19 mouse cellular contexts compared by ENCODE assay signal in the genomic region with DNA sequence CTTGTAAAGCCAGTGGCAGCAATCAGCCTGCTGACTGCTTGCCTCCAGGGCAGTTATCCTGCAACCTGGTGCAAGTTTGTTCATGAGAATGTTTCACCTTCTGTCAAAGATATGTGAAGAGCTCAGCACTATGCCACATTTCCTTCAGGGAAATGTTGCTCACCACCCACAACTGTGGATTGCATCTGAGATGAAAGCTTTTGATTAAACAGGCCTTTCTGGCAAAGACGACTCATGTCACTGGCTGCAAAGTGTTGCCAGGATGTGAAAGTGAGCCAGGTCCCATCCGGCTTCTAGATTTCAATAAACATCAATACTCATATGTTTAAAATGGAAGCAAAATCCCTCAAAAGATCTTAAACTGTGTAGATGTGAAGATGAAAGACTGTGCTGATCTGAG.
"Had no signal": no experiment of that assay in that cellular context is flagged by ENCODE, and none has a peak within 500 bp of the region (broad histone marks: within the 10 kb centered on the region; RNA-seq: fewer than 3 reads in every experiment).

No protein-coding gene starts in this region.

- H3K4me3 ChIP-seq: layer of hippocampus, adult 2 months; left cerebral cortex, adult 2 months; liver, embryonic 13.5 days; midbrain, embryonic 12.5 days; neural tube, embryonic 12.5 days; neural tube, embryonic 15.5 days had no signal

- H3K36me3 ChIP-seq: liver, embryonic 13.5 days; midbrain, embryonic 12.5 days; neural tube, embryonic 12.5 days; neural tube, embryonic 15.5 days had no signal

- H3K9ac ChIP-seq: liver, embryonic 13.5 days; midbrain, embryonic 12.5 days; neural tube, embryonic 12.5 days; neural tube, embryonic 15.5 days had no signal

- H3K4me1 ChIP-seq: liver, embryonic 13.5 days; midbrain, embryonic 12.5 days; neural tube, embryonic 12.5 days; neural tube, embryonic 15.5 days had no signal

- DNase-seq: kidney, adult 2 months; kidney, postnatal 25 days; layer of hippocampus, adult 9-11 months; layer of hippocampus, postnatal 36 days; liver, embryonic 13.5 days; lung, adult 2 months; lung, postnatal 14 days; lung, postnatal 4 days; retina, postnatal 1 day; right cerebral cortex, postnatal 25 days; spleen, adult 18-20 months; thymus, adult 18-20 months; thymus, postnatal 36 days had no signal

- H3K27ac ChIP-seq: kidney, postnatal 0 days; layer of hippocampus, adult 2 months; left cerebral cortex, adult 2 months; liver, embryonic 13.5 days; midbrain, embryonic 12.5 days; neural tube, embryonic 12.5 days; neural tube, embryonic 15.5 days had no signal

- H3K27me3 ChIP-seq: liver, embryonic 13.5 days; midbrain, embryonic 12.5 days; neural tube, embryonic 12.5 days; neural tube, embryonic 15.5 days had no signal

- H3K9me3 ChIP-seq: liver, embryonic 13.5 days; midbrain, embryonic 12.5 days; neural tube, embryonic 12.5 days; neural tube, embryonic 15.5 days had no signal

- H3K4me2 ChIP-seq: liver, embryonic 13.5 days; midbrain, embryonic 12.5 days; neural tube, embryonic 12.5 days; neural tube, embryonic 15.5 days had no signal
